Mouse (Mus musculus): ENCODE measurements at regions not wholly inside any gene's neighbourhood (a gene's known extent, or its start where the extent isn't known, plus 50 kb on each side); places are given as distances from the start of the nearest gene placed in this dataset.

DNA sequence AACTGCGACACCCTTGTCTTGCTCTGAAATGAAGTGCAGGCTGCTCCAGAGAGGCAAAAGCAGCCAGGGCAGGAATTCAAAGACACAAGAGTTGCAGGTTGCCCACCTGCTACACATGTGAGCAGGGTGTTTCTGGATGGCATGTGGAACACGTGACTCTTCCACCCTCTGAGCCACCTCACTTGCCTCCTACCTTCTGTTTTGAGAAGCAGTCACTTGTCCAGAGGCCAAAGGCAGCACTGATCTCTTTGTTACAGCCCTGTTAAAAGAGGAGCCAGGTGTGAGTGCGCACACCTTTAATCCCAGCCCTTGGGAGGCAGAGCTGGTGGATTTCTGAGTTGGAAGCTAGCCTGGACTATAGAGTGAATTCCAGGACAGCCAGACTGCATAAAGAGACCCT is 79.7 kb upstream of the Tle3 start:
- no peak overlapping the region for H3K4me3 ChIP-seq (replicated peaks)
- no peaks in the 10 kb centered on the region for H3K27me3 ChIP-seq (replicated peaks)
- H3K4me1 ChIP-seq (replicated peaks) = peaks cover 14% of the 10 kb centered on the region; the same call in 1 of the 2 replicates
- WGBS = 81% methylated on average over 3 of the region's 3 CpGs
- H3K36me3 ChIP-seq = no peaks in the 10 kb centered on the region
- no peak overlapping the region for H3K9ac ChIP-seq
- no peaks in the 10 kb centered on the region for H3K9me3 ChIP-seq
- no peak overlapping the region for H3K4me2 ChIP-seq (replicated peaks)
- no peak overlapping the region for H3K27ac ChIP-seq
- no peak for ATAC-seq

DNA sequence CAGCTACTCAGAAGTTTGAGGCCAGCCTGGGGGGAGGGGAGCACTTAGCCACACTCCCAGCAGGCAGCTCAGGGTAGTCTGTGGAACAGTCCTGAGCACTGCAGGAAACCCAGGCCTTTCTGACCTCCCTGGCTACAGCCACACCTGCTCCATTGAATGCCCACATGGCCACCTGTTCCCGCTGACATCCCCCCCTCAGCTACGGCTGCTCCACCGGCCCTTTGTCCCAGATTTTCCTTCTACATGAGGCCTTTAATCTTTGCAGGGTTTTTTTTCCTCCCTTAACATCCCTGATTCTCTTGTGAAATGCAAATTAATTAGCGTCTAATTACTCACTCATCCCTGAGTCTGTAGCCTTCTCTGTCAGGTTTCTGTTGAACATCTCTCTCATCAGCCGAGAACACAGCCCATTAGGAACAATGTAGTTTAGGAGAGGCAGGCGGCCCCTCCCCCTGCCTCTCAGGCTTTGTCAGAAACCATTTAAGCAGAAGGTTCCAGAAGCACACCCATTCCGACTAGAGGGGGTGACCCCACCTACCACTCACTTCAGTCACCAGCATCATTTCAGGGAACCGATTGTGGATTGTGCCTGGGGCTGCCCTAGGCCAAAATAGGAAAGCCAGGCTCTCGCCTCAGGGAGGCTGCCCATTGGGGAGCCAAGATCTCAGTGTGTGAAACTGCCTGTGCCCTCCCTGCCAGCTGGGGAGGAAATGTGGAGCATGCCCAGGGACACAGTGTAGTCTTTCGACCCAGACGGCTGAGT is 78.8 kb upstream of the Tle3 start:
- Histone ChIP-seq H3K4me2 (replicated peaks) (no peak overlapping the region), H3K36me3 (no peaks in the 10 kb centered on the region), H3K4me1 (replicated peaks) (peaks cover 14% of the 10 kb centered on the region; the same call in 1 of the 2 replicates), H3K4me3 (replicated peaks) (no peak overlapping the region), H3K9me3 (no peaks in the 10 kb centered on the region), H3K27ac (no peak overlapping the region), H3K27me3 (replicated peaks) (no peaks in the 10 kb centered on the region), H3K9ac (no peak overlapping the region)
- WGBS = 63% methylated on average over 11 of the region's 11 CpGs
- no peak for ATAC-seq

DNA sequence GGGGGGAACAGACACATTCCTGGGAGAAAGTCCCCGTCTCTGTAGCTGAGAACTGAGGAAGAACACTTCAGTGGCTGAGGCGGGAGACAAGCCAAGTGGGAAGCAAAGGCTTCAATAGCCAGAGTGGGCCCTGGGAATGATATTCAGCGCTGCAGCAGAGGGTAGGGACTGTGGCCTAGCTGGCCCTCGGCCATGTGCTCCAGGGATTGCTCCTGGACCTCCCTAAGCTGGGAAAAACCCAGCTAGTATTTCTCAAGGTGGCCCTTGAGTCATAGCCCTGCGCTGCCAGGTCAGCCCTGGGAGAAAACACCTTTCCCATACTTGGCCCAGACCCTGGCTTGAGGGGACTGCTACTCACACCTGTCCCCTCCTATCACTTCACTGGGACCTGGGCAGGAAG is 77.2 kb upstream of the Tle3 start:
- ATAC-seq = no peak
- 92% methylated on average over 5 of the region's 5 CpGs for WGBS

DNA sequence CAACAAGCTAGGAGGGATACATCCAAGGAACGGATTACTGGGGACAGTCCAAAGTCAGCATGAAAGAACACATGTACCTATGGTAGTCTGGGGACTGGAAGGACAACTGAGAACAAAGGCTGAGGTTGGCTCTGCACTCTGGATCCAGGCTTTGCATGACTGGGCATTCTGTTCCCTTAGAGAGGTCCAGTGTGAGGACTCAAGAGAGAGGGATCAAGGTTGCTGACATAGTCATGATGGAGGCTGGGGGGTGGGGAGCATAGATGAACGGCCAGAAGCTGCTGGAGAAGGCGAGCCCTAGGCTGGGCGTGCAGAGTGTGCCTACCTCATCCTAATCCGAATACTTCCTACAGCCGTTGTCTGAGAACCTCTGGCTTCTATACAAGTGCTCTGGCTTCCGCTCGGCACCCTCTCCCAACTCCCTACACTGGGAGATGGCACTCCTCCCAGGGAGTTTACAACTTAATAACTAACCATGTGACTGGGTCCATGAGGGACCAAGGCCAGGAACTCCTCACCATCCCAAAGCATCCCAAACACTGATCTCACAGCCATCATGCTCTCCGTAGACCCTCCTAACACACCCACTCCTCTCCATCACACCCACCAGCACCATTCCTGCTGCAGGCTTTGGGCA is 75.7 kb upstream of the Tle3 start:
- Histone ChIP-seq H3K9me3 (no peaks in the 10 kb centered on the region), H3K27me3 (replicated peaks) (no peaks in the 10 kb centered on the region), H3K27ac (no peak overlapping the region), H3K4me3 (replicated peaks) (no peak overlapping the region), H3K36me3 (no peaks in the 10 kb centered on the region), H3K9ac (no peak overlapping the region), H3K4me1 (replicated peaks) (peaks cover 12% of the 10 kb centered on the region), H3K4me2 (replicated peaks) (no peak overlapping the region)
- WGBS = 71% methylated on average over 9 of the region's 9 CpGs
- ATAC-seq = peak; percentile 42; the same call in 1 of the 2 replicates

More for the DNA sequence above, 77.2 kb upstream of the Tle3 start:
- H3K4me1 ChIP-seq (replicated peaks) = peaks cover 14% of the 10 kb centered on the region
- H3K9me3 ChIP-seq = no peaks in the 10 kb centered on the region
- H3K27me3 ChIP-seq (replicated peaks) = no peaks in the 10 kb centered on the region
- H3K9ac ChIP-seq = no peak overlapping the region
- no peaks in the 10 kb centered on the region for H3K36me3 ChIP-seq
- H3K4me2 ChIP-seq (replicated peaks) = no peak overlapping the region
- no peak overlapping the region for H3K27ac ChIP-seq
- no peak overlapping the region for H3K4me3 ChIP-seq (replicated peaks)

DNA sequence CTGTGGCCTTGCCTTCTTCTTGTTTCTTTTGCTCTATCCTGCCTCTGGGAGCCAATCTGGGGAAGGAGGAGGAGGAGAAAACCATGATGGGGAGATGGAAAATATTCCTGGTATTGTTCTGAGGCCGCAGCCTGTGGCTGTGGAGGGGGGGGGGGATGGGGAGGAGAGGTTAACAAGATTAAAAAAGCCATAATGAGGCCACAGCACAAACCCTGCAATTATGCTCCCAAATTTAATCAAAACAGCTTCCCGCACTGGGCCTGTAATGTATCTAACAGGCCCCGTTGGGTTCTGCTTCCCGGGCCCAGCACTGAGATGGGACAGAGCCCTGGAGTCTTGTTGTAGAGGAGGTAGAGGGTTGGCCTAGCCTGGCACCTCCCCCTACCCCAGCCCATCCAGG is 74.8 kb upstream of the Tle3 start:
- H3K4me3 ChIP-seq (replicated peaks) = no peak overlapping the region
- 66% methylated on average over 4 of the region's 4 CpGs for WGBS
- ATAC-seq = no peak
- no peak overlapping the region for H3K9ac ChIP-seq
- no peak overlapping the region for H3K27ac ChIP-seq
- H3K36me3 ChIP-seq = no peaks in the 10 kb centered on the region
- H3K27me3 ChIP-seq (replicated peaks) = no peaks in the 10 kb centered on the region
- H3K9me3 ChIP-seq = no peaks in the 10 kb centered on the region
- H3K4me1 ChIP-seq (replicated peaks) = peaks cover 12% of the 10 kb centered on the region
- no peak overlapping the region for H3K4me2 ChIP-seq (replicated peaks)

DNA sequence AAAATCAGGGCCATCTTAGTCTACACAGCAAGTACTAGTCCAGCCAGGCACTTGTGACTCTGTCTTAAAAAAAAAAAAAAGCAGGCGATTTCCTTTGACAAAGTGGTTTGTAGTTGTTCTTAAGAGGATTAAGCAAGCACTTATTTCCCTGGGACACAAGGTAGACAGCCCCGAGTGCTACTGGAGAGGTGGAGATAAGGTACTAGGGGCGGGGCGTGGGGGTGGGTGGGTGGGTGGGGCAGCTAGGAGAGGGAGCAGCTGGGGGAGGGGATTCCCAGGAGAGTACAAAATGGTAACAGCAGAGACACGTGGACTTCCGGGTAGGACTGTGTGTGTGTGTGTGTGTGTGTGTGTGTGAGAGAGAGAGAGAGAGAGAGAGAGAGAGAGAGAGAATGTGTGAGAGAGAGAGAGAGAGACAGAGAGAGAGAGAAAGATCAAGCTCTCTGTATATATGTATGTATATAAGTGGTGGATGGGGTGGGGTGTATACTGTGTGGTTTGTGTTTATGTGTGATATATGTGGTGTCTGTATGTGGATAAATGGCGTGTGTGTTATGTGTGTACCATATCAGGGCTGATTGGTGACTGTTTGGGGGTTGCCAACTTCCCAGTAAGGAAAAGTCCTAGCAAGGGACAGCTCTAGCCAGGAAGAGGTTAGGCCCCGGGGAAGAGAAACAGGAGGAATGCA is 72.1 kb upstream of the Tle3 start:
- Histone ChIP-seq H3K4me2 (replicated peaks) (no peak overlapping the region), H3K27me3 (replicated peaks) (no peaks in the 10 kb centered on the region)
- 57% methylated on average over 8 of the region's 8 CpGs for WGBS

DNA sequence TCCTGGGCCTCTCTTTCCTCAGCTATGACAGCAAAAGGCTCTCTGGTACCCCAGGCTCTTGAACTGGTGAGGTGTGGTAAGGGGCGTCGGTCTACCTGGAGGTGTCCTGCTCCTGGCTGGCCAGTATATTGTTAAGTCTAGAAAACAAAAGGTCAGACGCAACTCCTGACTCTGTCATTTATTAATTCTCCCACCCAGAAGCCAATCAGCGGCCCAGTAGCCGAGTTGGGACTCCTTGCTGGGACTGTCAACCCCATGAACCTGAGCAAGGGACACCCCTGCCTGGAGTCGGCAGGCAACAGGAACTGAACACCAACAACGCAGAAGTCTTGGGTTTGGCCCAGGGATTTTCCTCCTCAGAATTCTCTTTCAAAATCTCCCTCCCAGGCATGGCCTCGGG is 71.1 kb upstream of the Tle3 start:
- ATAC-seq = no peak
- no peaks in the 10 kb centered on the region for H3K27me3 ChIP-seq (replicated peaks)
- no peak overlapping the region for H3K9ac ChIP-seq
- no peak overlapping the region for H3K27ac ChIP-seq
- peaks cover 14% of the 10 kb centered on the region for H3K4me1 ChIP-seq (replicated peaks)
- H3K36me3 ChIP-seq = no peaks in the 10 kb centered on the region
- no peaks in the 10 kb centered on the region for H3K9me3 ChIP-seq
- no peak overlapping the region for H3K4me2 ChIP-seq (replicated peaks)
- WGBS = 88% methylated on average over 8 of the region's 8 CpGs
- no peak overlapping the region for H3K4me3 ChIP-seq (replicated peaks)

More for the DNA sequence above, 72.1 kb upstream of the Tle3 start:
- peak; percentile 78 for ATAC-seq
- Histone ChIP-seq H3K9ac (no peak overlapping the region), H3K4me1 (replicated peaks) (peaks cover 14% of the 10 kb centered on the region), H3K36me3 (no peaks in the 10 kb centered on the region), H3K4me3 (replicated peaks) (no peak overlapping the region), H3K27ac (no peak overlapping the region), H3K9me3 (no peaks in the 10 kb centered on the region)

DNA sequence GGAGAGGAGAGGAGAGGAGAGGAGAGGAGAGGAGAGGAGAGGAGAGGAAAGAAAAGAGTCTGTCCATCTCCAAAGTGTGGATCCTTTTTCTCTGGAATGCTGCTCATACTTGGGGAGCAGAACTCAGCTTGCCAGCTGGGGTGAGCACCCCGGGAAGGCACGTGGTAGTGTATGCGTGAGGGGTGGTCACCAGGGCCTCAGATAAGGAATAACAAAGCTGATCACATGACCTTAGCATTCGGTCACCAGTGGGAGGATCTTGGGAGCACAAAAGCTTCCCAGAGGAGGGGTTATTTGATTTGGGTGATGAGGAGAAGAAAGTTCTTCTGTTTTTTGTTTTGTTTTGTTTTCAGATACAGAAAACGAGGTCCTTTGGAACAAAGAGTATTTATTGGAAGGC is 69.4 kb upstream of the Tle3 start:
- H3K9me3 ChIP-seq = no peaks in the 10 kb centered on the region
- ATAC-seq = no peak
- no peak overlapping the region for H3K27ac ChIP-seq
- WGBS = 19% methylated on average over 5 of the region's 5 CpGs
- no peak overlapping the region for H3K4me2 ChIP-seq (replicated peaks)
- H3K36me3 ChIP-seq = no peaks in the 10 kb centered on the region
- no peak overlapping the region for H3K4me3 ChIP-seq (replicated peaks)
- H3K27me3 ChIP-seq (replicated peaks) = no peaks in the 10 kb centered on the region
- H3K4me1 ChIP-seq (replicated peaks) = peaks cover 7% of the 10 kb centered on the region
- H3K9ac ChIP-seq = no peak overlapping the region

DNA sequence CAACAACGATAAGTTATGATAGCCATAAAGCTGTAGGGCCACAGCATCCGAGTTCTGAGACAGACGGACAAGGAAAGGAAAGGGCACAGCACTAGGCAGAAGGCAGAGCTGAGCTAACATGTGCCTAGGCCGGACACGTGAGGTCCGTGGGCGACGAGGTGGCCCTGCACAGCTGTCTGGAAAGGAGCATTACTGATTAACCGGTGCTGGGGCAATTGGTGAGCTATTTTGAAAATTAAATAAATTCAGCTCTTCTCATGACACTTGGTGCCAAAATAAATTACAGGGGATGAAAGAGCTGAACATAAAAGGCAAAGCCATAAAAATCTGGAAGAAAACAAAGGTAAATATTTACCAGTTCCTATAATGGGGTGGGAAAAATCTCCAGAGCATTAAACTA is 65.9 kb upstream of the Tle3 start:
- Histone ChIP-seq H3K4me3 (replicated peaks) (no peak overlapping the region), H3K9me3 (no peaks in the 10 kb centered on the region), H3K27ac (no peak overlapping the region), H3K4me2 (replicated peaks) (no peak overlapping the region), H3K4me1 (replicated peaks) (peaks cover 2% of the 10 kb centered on the region; the same call in 1 of the 2 replicates), H3K9ac (no peak overlapping the region), H3K27me3 (replicated peaks) (0 out of 2 replicates have a peak, but pooled peaks cover 3% of the 10 kb centered on the region), H3K36me3 (no peaks in the 10 kb centered on the region)
- WGBS = 40% methylated on average over 9 of the region's 9 CpGs
- ATAC-seq = no peak

DNA sequence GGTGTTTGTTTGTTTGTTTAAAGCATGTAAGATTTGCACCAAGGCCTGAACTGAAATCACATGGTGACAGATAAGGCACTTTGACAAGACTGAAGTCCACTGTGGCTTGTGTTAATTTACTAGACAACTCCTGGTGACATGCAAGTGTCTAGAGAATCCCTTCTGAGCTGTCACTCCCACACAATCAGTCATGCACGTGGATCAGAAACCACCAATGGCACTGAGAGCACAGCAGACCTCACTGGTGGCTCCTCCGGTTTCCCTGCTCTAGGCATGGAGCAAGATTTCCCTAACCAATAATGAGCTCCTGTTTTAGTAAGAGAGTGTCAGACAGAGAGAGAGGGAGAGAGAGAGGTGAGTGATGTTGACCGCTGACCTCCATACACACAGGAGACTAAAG is 63.1 kb upstream of the Tle3 start:
- Histone ChIP-seq H3K9ac (no peak overlapping the region), H3K4me3 (replicated peaks) (no peak overlapping the region), H3K4me2 (replicated peaks) (no peak overlapping the region), H3K27me3 (replicated peaks) (peaks cover 6% of the 10 kb centered on the region), H3K9me3 (no peaks in the 10 kb centered on the region), H3K27ac (no peak overlapping the region), H3K36me3 (no peaks in the 10 kb centered on the region), H3K4me1 (replicated peaks) (peaks cover 7% of the 10 kb centered on the region)
- WGBS = 69% methylated on average over 3 of the region's 3 CpGs
- ATAC-seq = no peak

DNA sequence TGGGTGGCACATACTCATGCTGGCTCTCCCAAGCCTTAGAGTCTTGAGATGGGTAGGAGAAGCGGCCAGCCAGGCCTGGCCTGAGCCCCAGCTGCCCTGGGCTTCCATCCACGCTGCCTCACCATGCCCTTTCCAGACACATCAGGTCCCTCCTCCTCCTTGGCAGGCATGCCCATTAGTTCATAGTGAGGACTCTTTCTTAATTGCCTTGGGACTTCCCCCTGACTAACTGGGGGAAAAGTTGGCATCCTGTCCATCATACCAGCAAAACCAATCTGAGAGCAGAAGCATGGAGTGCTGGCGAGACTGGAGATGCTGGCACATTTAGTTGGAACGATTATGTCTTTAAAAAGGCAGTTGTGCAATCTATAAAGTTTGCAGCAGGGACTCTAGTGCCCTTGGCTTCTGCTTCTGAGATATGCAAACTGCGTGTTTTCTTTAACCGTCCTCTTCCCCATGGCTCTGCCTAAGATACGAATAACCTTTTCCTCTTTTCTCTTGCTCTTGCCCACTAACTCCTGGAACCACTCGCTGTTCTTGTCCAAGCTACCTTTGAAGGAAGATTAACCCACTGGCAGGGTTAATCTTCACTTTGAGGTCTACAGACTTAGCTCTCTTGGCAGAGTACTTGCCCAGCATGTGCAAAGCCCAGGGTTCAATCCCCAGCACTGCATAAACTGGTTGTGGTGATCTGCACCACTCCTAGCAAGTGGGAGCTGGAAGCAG is 62.2 kb upstream of the Tle3 start:
- Histone ChIP-seq H3K9ac (no peak overlapping the region), H3K4me1 (replicated peaks) (peaks cover 14% of the 10 kb centered on the region), H3K4me2 (replicated peaks) (no peak overlapping the region), H3K9me3 (no peaks in the 10 kb centered on the region), H3K27me3 (replicated peaks) (peaks cover 6% of the 10 kb centered on the region), H3K36me3 (no peaks in the 10 kb centered on the region), H3K27ac (no peak overlapping the region), H3K4me3 (replicated peaks) (no peak overlapping the region)
- WGBS = 75% methylated on average over 8 of the region's 8 CpGs
- ATAC-seq = no peak

DNA sequence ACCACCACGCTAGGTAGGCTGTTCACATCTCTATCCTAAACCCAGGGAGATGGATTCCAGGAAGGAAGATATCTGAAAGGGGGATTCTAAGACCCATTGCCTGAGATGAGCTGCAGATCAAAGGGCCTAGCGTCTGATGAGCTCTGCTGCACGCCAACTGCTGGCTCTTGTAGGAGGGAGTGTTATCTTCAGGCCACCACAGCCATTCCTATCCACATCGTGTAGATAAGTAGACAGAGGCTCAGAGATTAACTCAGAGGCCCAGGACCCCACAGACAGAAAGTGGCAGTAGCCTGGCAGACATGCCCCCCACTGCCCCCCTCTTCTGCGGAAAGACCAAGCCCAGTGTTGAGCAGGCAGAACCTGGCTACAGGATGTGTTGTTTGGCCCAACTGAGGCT is 61.6 kb upstream of the Tle3 start:
- H3K4me3 ChIP-seq (replicated peaks) = no peak overlapping the region
- H3K4me2 ChIP-seq (replicated peaks) = no peak overlapping the region
- H3K4me1 ChIP-seq (replicated peaks) = peaks cover 20% of the 10 kb centered on the region
- H3K27ac ChIP-seq = no peak overlapping the region
- no peak overlapping the region for H3K9ac ChIP-seq
- peaks cover 6% of the 10 kb centered on the region for H3K27me3 ChIP-seq (replicated peaks)
- no peaks in the 10 kb centered on the region for H3K36me3 ChIP-seq
- no peak for ATAC-seq
- WGBS = 66% methylated on average over 5 of the region's 5 CpGs
- H3K9me3 ChIP-seq = no peaks in the 10 kb centered on the region

All from intestine, embryonic 15.5 days (tissue).